Comparison of ENCODE assay signal across 9 mouse cellular contexts in the genomic region with DNA sequence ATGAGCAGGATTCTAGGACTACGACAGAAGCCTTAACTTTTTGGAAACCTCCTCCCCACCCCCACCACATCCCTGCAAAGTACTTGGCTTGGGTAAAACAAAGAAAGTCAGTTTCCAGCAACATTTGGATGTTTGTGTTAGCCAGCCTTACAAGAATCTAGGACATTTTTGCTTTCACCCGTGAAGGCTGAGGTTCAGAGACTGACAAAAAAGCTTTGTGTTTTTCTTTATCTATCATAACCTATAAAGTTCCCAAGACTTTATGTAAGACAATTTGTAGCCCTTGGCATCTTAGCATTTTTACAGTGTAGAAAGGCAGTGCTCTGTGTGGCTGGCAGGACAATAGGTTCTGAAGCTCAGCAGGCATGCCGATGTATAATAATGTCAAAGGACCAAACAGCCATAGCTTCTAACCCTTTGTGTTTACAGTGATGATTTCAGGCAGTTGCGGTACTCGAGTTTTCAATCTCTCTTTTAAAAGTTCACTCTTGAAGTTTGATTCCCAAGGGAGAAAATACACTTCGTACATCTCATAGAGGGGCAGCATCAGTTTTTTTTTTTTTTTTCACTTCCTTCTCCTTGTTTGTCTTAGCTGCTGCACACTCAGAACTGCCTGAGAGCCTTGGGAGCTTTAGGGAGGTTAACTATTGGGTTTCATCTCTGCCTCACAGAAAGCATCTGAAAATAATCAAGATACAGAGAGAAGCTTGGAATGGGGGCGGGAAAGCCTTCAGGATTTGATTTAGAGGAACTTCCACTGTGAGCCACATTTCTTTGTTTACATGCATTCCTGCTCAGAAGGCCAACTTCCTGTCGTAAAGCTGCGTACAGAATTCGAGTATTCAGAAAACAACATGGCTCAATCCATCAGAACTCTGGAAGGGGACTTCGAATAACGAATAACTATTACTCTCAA.
DNase-seq lines count a peak whose midpoint lies in the region; ATAC-seq and TF ChIP-seq lines count a peak whose summit lies in the region.
"Had no signal": no experiment of that assay in that cellular context is flagged by ENCODE, and none has a peak within 500 bp of the region (broad histone marks: within the 10 kb centered on the region; RNA-seq: fewer than 3 reads in every experiment).

No protein-coding gene starts in this region.

- no peaks in the 10 kb centered on the region for H3K79me2 ChIP-seq in heart, adult 2 months (replicated peaks; ENCODE audit: control insufficient read depth, insufficient read depth, low read length)

- no peak overlapping the region for H3K4me2 ChIP-seq in intestine, embryonic 16.5 days (ENCODE audit: low read depth, low read length)
- H3K4me2 ChIP-seq in midbrain, postnatal 0 days (ENCODE audit: low read depth, low read length, poor library complexity, severe bottlenecking) = no peak overlapping the region

- H3K27me3 ChIP-seq in heart, adult 2 months (ENCODE audit: control insufficient read depth, insufficient read depth, low read length) = no peaks in the 10 kb centered on the region
- no peaks in the 10 kb centered on the region for H3K27me3 ChIP-seq in intestine, embryonic 16.5 days (replicated peaks; ENCODE audit: control insufficient read depth, insufficient read depth, low read length)
- H3K27me3 ChIP-seq in midbrain, postnatal 0 days (ENCODE audit: insufficient read depth, low read length) = no peaks in the 10 kb centered on the region
- H3K27me3 ChIP-seq: megakaryocyte, embryonic 14.5 days had no signal

- H3K36me3 ChIP-seq in heart, adult 2 months (ENCODE audit: control insufficient read depth, insufficient read depth, low read length) = no peaks in the 10 kb centered on the region
- no peaks in the 10 kb centered on the region for H3K36me3 ChIP-seq in intestine, embryonic 16.5 days (ENCODE audit: control insufficient read depth, insufficient read depth, low read length)
- H3K36me3 ChIP-seq in midbrain, postnatal 0 days (ENCODE audit: insufficient read depth, low read length) = no peaks in the 10 kb centered on the region

- WGBS in heart, adult 2 months = 35% methylated on average over 12 of the region's 12 CpGs
- 37% methylated on average over 12 of the region's 12 CpGs for WGBS in intestine, embryonic 16.5 days
- 43% methylated on average over 12 of the region's 12 CpGs for WGBS in midbrain, postnatal 0 days

- no peak for TF ChIP-seq POLR2A in heart, adult 2 months (IDR thresholded peaks at IDR 0.05; ENCODE audit: insufficient read depth, low read depth, low read length)

- H3K9ac ChIP-seq in heart, adult 2 months (ENCODE audit: low read depth, low read length) = no peak overlapping the region
- H3K9ac ChIP-seq in intestine, embryonic 16.5 days (ENCODE audit: low read depth, low read length) = no peak overlapping the region
- no peak overlapping the region for H3K9ac ChIP-seq in midbrain, postnatal 0 days (replicated peaks; ENCODE audit: low read length, poor library complexity, severe bottlenecking)

- no peak for TF ChIP-seq EP300 in heart, adult 2 months (IDR thresholded peaks at IDR 0.05; ENCODE audit: insufficient read depth, low read depth, low read length)

- TF ChIP-seq CTCF in heart, adult 2 months (IDR thresholded peaks at IDR 0.05) = no peak
- TF ChIP-seq CTCF in midbrain, postnatal 0 days (IDR thresholded peaks at IDR 0.05) = no peak

- intact Hi-C loops in heart, adult 2 months (cut with DNase I) = no loop called here

- H3K27ac ChIP-seq in heart, adult 2 months = peak overlapping the region; percentile 31; the same call in 1 of the 2 replicates
- H3K27ac ChIP-seq in intestine, embryonic 16.5 days (ENCODE audit: low read length) = peak overlapping the region; percentile 57
- no peak overlapping the region for H3K27ac ChIP-seq in midbrain, postnatal 0 days (ENCODE audit: low read depth, low read length)

- ATAC-seq in intestine, embryonic 16.5 days = peak; percentile 56
- ATAC-seq in midbrain, postnatal 0 days (ENCODE audit: low FRiP score) = no peak

- H3K4me3 ChIP-seq in heart, adult 2 months = no peak overlapping the region
- H3K4me3 ChIP-seq in intestine, embryonic 16.5 days (ENCODE audit: low read length) = no peak overlapping the region
- no peak overlapping the region for H3K4me3 ChIP-seq in midbrain, postnatal 0 days (ENCODE audit: low read depth, low read length)
- H3K4me3 ChIP-seq: megakaryocyte, embryonic 14.5 days had no signal

- no peaks in the 10 kb centered on the region for H3K9me3 ChIP-seq in intestine, embryonic 16.5 days (ENCODE audit: control insufficient read depth, low read length)
- no peaks in the 10 kb centered on the region for H3K9me3 ChIP-seq in midbrain, postnatal 0 days (ENCODE audit: low read length)

- H3K4me1 ChIP-seq in heart, adult 2 months (ENCODE audit: control insufficient read depth, insufficient read depth, low read length) = no peaks in the 10 kb centered on the region; the same call in 1 of the 2 replicates
- H3K4me1 ChIP-seq in intestine, embryonic 16.5 days (ENCODE audit: control insufficient read depth, insufficient read depth, low read length) = no peaks in the 10 kb centered on the region
- no peaks in the 10 kb centered on the region for H3K4me1 ChIP-seq in midbrain, postnatal 0 days (ENCODE audit: insufficient read depth, low read length)
- H3K4me1 ChIP-seq: megakaryocyte, embryonic 14.5 days had no signal

- DNase-seq in heart, adult 2 months = peak in 1 of 2 experiments; percentile 2
- no peak for DNase-seq in heart, postnatal 4 days
- DNase-seq in embryo, embryonic 11 days = peak; percentile 85
- peak; percentile 4 for DNase-seq in lung, postnatal 14 days
- DNase-seq in right cerebral cortex, postnatal 14 days = no peak
- no peak for DNase-seq in spleen, postnatal 36 days (ENCODE audit: low spot score in 2 of 2)
- DNase-seq in midbrain, postnatal 0 days (ENCODE audit: low spot score) = no peak

Comparison
In these comparisons a context has a peak if more than half of its experiments do, and no peak if none do; other contexts are left out.
1. DNase-seq: peak in embryo, embryonic 11 days (single experiment) and lung, postnatal 14 days (single experiment); none in heart, postnatal 4 days (single experiment), right cerebral cortex, postnatal 14 days (single experiment), spleen, postnatal 36 days (0 of 2) and midbrain, postnatal 0 days (single experiment).